Mouse (Mus musculus) embryo, embryonic 10.5 days (tissue): ENCODE results near the gene Rpl27.
A peak's percentile ranks its signal among the peaks of the same experiment; 100 is the strongest.
"Not testable (repeated sequence)": the region's sequence is repeated elsewhere in the genome, so short reads cannot be mapped to it uniquely, and the experiment has no call there.

Experiments
- DNase-seq: peaks from one replicate; pipeline ENCODE4 v3.0.0-alpha.2; 2015; ENCODE audit warnings: low spot score

Rpl27 gene

GRCm38 (mm10) chr11:101467477-101468262 is 25.6 kb downstream of the Rpl27 start:
- peak; percentile 90 for DNase-seq

- DNase-seq, result peak; percentile 63
Observed at GRCm38 (mm10) chr11:101468263-101468688, 26.2 kb downstream of the Rpl27 start.

- DNase-seq, result no peak
Observed at GRCm38 (mm10) chr11:101468731-101469130, 26.6 kb downstream of the Rpl27 start.

- no peak for DNase-seq
Observed at GRCm38 (mm10) chr11:101469155-101469554, 27.1 kb downstream of the Rpl27 start.

- DNase-seq, result no peak
Observed at GRCm38 (mm10) chr11:101470206-101470605, 28.1 kb downstream of the Rpl27 start.

- no peak for DNase-seq
Observed at GRCm38 (mm10) chr11:101471926-101472325, 29.8 kb downstream of the Rpl27 start.

- DNase-seq, result no peak
Observed at GRCm38 (mm10) chr11:101472336-101472735, 30.2 kb downstream of the Rpl27 start.

GRCm38 (mm10) chr11:101473686-101474085 is 31.6 kb downstream of the Rpl27 start:
- not testable (repeated sequence) for DNase-seq

- no peak for DNase-seq
Observed at GRCm38 (mm10) chr11:101474298-101474697, 32.2 kb downstream of the Rpl27 start.

GRCm38 (mm10) chr11:101476361-101476760 is 34.3 kb downstream of the Rpl27 start:
- not testable (repeated sequence) for DNase-seq

GRCm38 (mm10) chr11:101477194-101477551 is 35.1 kb downstream of the Rpl27 start:
- DNase-seq, result peak; percentile 65

- DNase-seq, result peak; percentile 70
Observed at GRCm38 (mm10) chr11:101477552-101478211, 35.6 kb downstream of the Rpl27 start.

- peak; percentile 82 for DNase-seq
Observed at GRCm38 (mm10) chr11:101479171-101479635, 37.1 kb downstream of the Rpl27 start.

GRCm38 (mm10) chr11:101480912-101481311 is 38.8 kb downstream of the Rpl27 start:
- DNase-seq, result no peak

GRCm38 (mm10) chr11:101483804-101484203 is 41.7 kb downstream of the Rpl27 start:
- DNase-seq, result no peak

GRCm38 (mm10) chr11:101484245-101484644 is 42.1 kb downstream of the Rpl27 start:
- DNase-seq, result no peak

- DNase-seq, result no peak
Observed at GRCm38 (mm10) chr11:101484814-101485213, 42.7 kb downstream of the Rpl27 start.

- no peak for DNase-seq
Observed at GRCm38 (mm10) chr11:101485509-101486028, 43.5 kb downstream of the Rpl27 start.

GRCm38 (mm10) chr11:101486126-101486525 is 44.0 kb downstream of the Rpl27 start:
- DNase-seq, result no peak
